Mouse (Mus musculus) liver (tissue): ENCODE data around the gene Gpr137c.

ENCODE experiments used
- DNase-seq: peaks from one replicate; pipeline ENCODE4 v3.0.0-alpha.2; 2020; ENCODE audit warnings: mixed read lengths

The Gpr137c gene

GRCm38 (mm10) chr14:45303939-45304338 is 84.4 kb downstream of the Gpr137c start:
- no peak for DNase-seq

DNA sequence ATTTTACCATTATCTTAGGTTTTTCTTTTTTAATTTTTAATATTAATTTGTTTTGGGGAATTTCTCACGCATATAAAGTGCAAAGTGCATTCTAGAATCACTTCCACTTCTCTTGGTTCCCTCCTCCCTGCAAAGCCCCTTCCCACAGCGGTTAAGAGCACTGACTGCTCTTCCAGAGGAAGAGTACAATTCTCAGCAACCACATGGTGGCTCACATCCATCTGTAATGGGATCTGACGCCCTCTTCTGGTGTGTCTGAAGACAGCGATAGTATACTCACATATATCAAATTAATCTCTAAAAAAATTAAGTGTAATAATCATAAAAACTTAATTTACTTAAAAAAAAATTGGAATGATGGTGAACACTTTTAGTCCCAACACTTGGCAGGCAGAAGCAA is 84.9 kb downstream of the Gpr137c start:
- no peak for DNase-seq

DNA sequence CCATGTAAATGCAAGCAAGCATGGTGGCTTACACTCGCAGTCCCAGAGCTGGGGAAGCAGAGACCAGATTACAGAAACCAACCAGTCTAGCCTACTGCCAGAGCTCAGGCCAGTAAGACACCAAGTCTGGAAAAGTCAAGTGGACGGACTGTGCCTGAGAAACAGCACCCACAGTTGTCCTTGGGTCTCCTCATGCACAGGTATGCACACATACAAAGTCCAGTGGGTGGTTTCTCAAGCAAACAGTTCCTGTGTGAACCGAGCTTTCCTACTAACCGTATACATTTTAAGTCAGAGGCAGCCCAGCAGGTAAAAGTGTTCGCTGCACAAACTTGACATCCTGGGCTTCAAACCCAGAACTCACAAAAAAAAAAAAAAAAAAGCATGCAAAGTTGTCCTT is 86.3 kb downstream of the Gpr137c start:
- DNase-seq: no peak

DNA sequence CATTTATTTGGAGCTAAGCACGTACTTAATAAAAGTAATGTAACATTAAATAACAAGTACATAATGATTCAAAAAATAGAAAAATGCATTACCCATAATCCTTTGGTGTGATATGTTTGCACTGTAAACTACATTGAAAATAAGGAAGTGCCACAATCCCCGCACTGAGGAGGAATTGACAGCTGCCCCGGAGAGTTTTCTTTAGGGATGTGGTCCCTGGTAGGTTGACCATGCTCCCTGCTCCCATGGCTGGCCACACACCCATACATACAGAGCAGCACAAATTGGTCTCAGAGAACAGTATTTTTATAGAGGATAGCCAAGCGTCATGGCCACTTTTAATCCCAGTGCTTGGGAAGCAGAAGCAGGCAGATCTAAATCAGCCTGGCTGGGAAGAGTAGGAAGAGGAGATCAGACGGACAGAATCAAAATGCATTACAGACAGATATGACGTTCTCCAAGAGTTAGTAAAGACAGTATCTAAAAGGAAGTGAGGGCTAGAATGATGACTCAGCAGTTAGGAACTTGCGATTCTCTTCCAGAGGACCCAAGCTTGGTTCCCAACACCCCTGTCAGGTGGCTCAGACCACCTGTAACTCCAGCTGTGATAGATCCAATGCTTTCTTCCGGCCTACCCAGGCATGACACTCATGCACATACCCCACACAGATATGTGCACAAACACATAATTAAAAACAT is 88.3 kb downstream of the Gpr137c start:
- no peak for DNase-seq

GRCm38 (mm10) chr14:45309646-45310045 is 90.1 kb downstream of the Gpr137c start:
- no peak for DNase-seq

DNA sequence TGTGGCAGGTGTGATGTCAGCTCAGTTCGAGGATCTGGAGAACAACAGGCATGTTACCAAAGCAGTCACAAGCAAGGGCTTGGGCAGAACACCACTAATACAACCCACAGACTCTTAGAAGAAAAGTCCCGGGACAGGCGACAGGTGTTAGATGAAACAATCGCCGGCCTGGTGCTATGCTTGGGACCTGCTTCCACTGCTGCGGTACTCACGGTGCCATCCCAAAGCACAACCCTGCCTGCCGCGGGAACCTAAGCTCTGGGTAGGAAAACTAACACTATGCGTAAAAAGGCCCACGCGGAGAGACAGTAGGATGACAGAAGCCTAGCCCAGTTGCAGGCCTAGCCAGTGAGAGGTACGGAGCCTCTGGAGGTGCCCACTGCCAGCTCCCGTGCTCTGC is 90.6 kb downstream of the Gpr137c start:
- no peak for DNase-seq

GRCm38 (mm10) chr14:45316927-45317326 is 97.4 kb downstream of the Gpr137c start:
- no peak for DNase-seq

- DNase-seq: no peak
Measured at GRCm38 (mm10) chr14:45317921-45318411, 98.4 kb downstream of the Gpr137c start.

- DNase-seq: peak; percentile 87
Measured at GRCm38 (mm10) chr14:45318426-45319236, 99.1 kb downstream of the Gpr137c start, which contains the start of gene Ero1l. Gene Ero1l, minus strand, starts transcription at chr14:45318771.

GRCm38 (mm10) chr14:45319237-45319610 is 99.7 kb downstream of the Gpr137c start:
- no peak for DNase-seq

DNA sequence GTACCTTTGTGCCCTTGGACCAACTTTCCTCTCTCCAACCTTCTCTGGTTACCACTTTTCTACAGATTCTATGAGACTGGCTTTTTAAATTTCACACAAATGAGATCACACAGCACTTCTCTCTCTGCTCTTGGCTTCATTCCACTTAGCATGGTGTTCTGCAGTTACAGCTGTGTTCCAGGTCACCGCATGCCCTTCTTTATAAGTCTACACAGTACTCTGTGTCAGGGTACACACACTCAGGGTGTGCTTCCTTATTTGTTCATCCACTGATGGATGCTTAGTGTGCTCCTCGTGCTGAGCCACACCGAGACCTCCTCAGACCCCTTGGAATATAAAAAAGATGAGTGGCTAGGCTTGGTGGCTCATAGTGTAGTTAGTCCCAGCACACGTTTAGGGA is 100.6 kb downstream of the Gpr137c start:
- no peak for DNase-seq

GRCm38 (mm10) chr14:45321067-45321466 is 101.5 kb downstream of the Gpr137c start:
- DNase-seq: no peak

DNA sequence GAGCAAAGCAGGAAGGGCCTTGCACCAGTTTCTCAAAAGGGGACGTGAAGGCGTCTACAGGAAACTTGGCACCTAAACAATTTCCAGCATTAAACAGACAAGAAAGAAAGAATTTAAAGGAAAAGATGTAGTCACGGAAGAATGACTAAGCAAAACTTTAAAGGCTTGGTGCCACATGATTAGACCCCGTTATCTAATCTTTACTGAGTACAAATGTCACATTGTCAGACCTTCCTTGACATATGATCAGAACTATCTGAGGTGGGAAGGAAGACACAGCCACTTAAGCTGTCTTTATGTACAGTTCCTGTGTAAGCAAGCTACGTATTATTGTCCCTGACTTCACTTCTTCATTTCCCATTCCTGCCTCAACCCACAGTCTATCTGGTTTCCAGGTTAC is 102.1 kb downstream of the Gpr137c start:
- no peak for DNase-seq

- no peak for DNase-seq
Measured at GRCm38 (mm10) chr14:45322450-45322849, 102.9 kb downstream of the Gpr137c start.

DNA sequence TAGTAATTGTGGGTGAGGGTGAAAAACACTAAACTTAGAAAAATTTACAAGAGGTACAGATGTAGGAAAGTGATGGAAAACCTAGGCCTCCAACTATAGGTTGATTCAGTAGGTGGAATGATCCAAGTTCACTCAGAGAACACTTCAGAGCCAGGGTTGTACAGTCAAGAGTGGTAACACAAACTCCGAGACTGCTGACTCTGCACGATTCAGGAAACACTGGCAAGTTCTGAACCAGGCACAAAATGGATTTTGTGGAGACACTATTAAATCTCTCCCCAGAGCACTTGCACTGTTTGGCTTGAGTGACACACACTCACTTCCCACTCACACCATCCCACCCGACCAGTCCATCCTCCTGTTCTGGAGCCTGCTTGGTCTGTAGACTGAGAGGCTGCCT is 103.8 kb downstream of the Gpr137c start:
- DNase-seq: no peak

GRCm38 (mm10) chr14:45325471-45325870 is 106.0 kb downstream of the Gpr137c start:
- DNase-seq: no peak

- no peak for DNase-seq
Measured at GRCm38 (mm10) chr14:45328072-45328713, 108.7 kb downstream of the Gpr137c start.

DNA sequence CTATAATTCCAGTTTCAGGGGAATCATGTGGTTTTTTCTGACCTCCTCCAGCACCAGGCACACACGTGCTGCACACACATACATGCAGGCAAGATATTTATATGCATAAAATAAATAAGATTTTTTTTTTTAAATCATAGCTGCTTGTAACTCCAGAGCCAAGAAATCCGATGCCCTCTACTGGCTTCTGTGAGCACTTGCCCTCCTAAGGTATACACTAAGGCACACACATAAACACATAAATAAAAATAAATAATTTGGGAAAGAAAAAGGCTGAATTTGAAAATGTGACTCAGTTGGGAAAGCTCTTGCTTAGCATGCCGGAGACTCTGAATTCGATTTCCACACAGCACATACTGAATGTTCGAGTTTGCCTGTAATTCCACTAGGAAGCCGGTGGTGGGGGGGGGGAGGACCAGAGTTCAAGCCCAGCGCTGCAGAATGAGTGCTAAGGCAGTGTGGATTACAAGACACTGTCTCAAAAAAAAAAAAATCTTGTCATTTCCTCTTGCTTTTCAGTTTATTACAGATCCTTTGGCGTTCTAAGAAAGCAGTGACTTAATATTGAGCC is 109.6 kb downstream of the Gpr137c start:
- no peak for DNase-seq

DNA sequence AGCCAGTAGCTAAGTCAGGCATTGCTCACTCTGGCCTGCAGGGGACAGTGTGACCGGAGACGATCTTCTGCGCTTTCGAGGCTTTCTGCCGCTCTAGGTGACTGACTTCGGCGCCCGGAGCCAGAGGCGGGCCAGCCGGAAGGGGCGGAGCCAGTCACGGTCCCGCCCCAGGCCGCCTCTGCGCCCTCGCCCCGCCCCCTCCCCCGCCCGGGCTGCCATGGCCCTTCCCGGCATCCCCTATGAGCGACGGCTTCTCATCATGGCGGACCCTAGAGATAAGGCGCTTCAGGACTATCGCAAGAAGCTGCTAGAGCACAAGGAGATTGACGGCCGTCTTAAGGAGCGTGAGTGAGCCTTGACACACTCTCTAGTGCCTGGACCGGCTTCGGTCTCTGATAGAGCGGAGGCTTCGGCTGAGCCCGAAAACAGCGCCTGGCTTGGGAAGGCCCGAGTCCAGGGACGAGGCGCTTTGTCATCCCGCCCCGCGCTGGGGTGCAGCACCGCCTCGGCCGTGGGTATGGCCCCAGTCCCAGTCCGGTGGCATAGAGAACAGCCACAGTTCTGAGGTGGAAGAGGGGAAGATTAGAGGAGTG is 110.2 kb downstream of the Gpr137c start, which contains the start of gene Psmc6:
Gene Psmc6 (plus strand): TSS at position 200 of the 593 bp plus-strand sequence.
- DNase-seq: peak; percentile 94
